Mouse (Mus musculus) stomach, postnatal 0 days (tissue): ENCODE measurements at regions not wholly inside any gene's neighbourhood (a gene's known extent, or its start where the extent isn't known, plus 50 kb on each side); places are given as distances from the start of the nearest gene placed in this dataset.

Source experiments
- ATAC-seq: fragments of 200-750 bp; cut with Nextera tagmentation; 2 replicates; pipeline ENCODE4 v1.8.0; 2017; ENCODE audit not compliant: low FRiP score, low TSS enrichment
- DNase-seq: peaks from one replicate; pipeline ENCODE4 v3.0.0-alpha.2; 2016; ENCODE audit warnings: low spot score
- H3K27ac ChIP-seq: fragments of 300-500 bp; sonication (generic); replicated peaks from 2 replicates; pipeline ENCODE4 v1.5.1; 2014; ENCODE audit warnings: mild to moderate bottlenecking, control low read depth
- H3K27me3 ChIP-seq: fragments of 300-500 bp; sonication (generic); 2 replicates; pipeline ENCODE4 v1.6.1; 2014; ENCODE audit warnings: low read length; ENCODE audit not compliant: control insufficient read depth, insufficient read depth
- H3K36me3 ChIP-seq: fragments of 300-500 bp; sonication (generic); 2 replicates; pipeline ENCODE4 v1.6.1; 2014; ENCODE audit warnings: low read length, mixed read lengths; ENCODE audit not compliant: control insufficient read depth, insufficient read depth
- H3K4me1 ChIP-seq: fragments of 300-500 bp; sonication (generic); replicated peaks from 2 replicates; pipeline ENCODE4 v1.6.1; 2014; ENCODE audit warnings: antibody characterized with exemption; ENCODE audit not compliant: control insufficient read depth, insufficient read depth
- H3K4me2 ChIP-seq: fragments of 300-500 bp; sonication (generic); replicated peaks from 2 replicates; pipeline ENCODE4 v1.6.1; 2014; ENCODE audit warnings: low read depth, mild to moderate bottlenecking, control low read depth, moderate library complexity
- H3K4me3 ChIP-seq: fragments of 300-500 bp; sonication (generic); 2 replicates; pipeline ENCODE4 v1.5.1; 2014; ENCODE audit warnings: low read depth, low read length, control low read depth
- H3K9ac ChIP-seq: fragments of 300-500 bp; sonication (generic); 2 replicates; pipeline ENCODE4 v1.6.1; 2014; ENCODE audit warnings: mild to moderate bottlenecking, low read length, control low read depth, mixed read lengths
- H3K9me3 ChIP-seq: fragments of 300-500 bp; sonication (generic); 2 replicates; pipeline ENCODE4 v1.6.1; 2016; ENCODE audit warnings: low read length; ENCODE audit not compliant: control insufficient read depth
- CTCF ChIP-seq: IDR thresholded peaks from 2 replicates; pipeline ENCODE4 v1.5.1; 2016; ENCODE audit warnings: antibody characterized with exemption, low read depth, mild to moderate bottlenecking, moderate library complexity
- EP300 ChIP-seq: optimal IDR thresholded peaks from 2 replicates; pipeline ENCODE3; 2016; ENCODE audit warnings: antibody characterized with exemption
- WGBS: fragments of 180-500 bp; shearing (Covaris S2); extraction: QIAGEN DNeasy Blood & Tissue Kit; methylation state at CpG from one replicate; pipeline ENCODE4 v1.1.7; 2014; 5-methylcytosine and 5-hydroxymethylcytosine counted together

- Histone ChIP-seq H3K4me1 (no peaks in the 10 kb centered on the region), H3K9me3 (no peaks in the 10 kb centered on the region), H3K4me2 (no peak overlapping the region), H3K36me3 (no peaks in the 10 kb centered on the region), H3K27me3 (no peaks in the 10 kb centered on the region), H3K9ac (no peak overlapping the region), H3K27ac (no peak overlapping the region), H3K4me3 (no peak overlapping the region)
- ATAC-seq (no peak), DNase-seq (no peak)
- no peak for TF ChIP-seq EP300
- TF ChIP-seq CTCF, result no peak
- WGBS, result 86% methylated on average over 1 of the region's 1 CpGs
Observed at GRCm38 (mm10) chr16:46623246-46623645, 124.9 kb upstream of the Nectin3 start.

GRCm38 (mm10) chr16:46619871-46620270 lies 121.5 kb upstream of the Nectin3 start:
- Histone ChIP-seq H3K4me2 (no peak overlapping the region), H3K9me3 (no peaks in the 10 kb centered on the region), H3K4me3 (no peak overlapping the region), H3K27me3 (no peaks in the 10 kb centered on the region), H3K27ac (no peak overlapping the region), H3K36me3 (no peaks in the 10 kb centered on the region), H3K9ac (no peak overlapping the region), H3K4me1 (no peaks in the 10 kb centered on the region)
- TF ChIP-seq EP300 (no peak), CTCF (no peak)
- no peak for DNase-seq
- 83% methylated on average over 2 of the region's 2 CpGs for WGBS
- no peak for ATAC-seq

- Histone ChIP-seq H3K4me1 (no peaks in the 10 kb centered on the region), H3K27ac (no peak overlapping the region), H3K9me3 (no peaks in the 10 kb centered on the region), H3K36me3 (no peaks in the 10 kb centered on the region), H3K27me3 (no peaks in the 10 kb centered on the region), H3K9ac (no peak overlapping the region), H3K4me3 (no peak overlapping the region), H3K4me2 (no peak overlapping the region)
- DNase-seq, result no peak
- no peak for TF ChIP-seq CTCF
- no peak for ATAC-seq
- 44% methylated on average over 13 of the region's 13 CpGs for WGBS
Observed at GRCm38 (mm10) chr16:46617544-46618335, 119.4 kb upstream of the Nectin3 start.

GRCm38 (mm10) chr16:46616606-46617005 lies 118.3 kb upstream of the Nectin3 start:
- H3K9ac ChIP-seq, result no peak overlapping the region
- H3K4me1 ChIP-seq, result no peaks in the 10 kb centered on the region
- H3K4me2 ChIP-seq, result no peak overlapping the region
- no peaks in the 10 kb centered on the region for H3K27me3 ChIP-seq
- no peak overlapping the region for H3K27ac ChIP-seq
- no peaks in the 10 kb centered on the region for H3K9me3 ChIP-seq
- H3K36me3 ChIP-seq, result no peaks in the 10 kb centered on the region
- TF ChIP-seq EP300 (no peak), CTCF (no peak)
- ATAC-seq (no peak), DNase-seq (no peak)
- no peak overlapping the region for H3K4me3 ChIP-seq

- Histone ChIP-seq H3K4me1 (no peaks in the 10 kb centered on the region), H3K4me2 (no peak overlapping the region), H3K27ac (no peak overlapping the region), H3K36me3 (no peaks in the 10 kb centered on the region), H3K27me3 (no peaks in the 10 kb centered on the region), H3K9me3 (no peaks in the 10 kb centered on the region), H3K9ac (no peak overlapping the region), H3K4me3 (no peak overlapping the region)
- WGBS, result 68% methylated on average over 5 of the region's 5 CpGs
- no peak for ATAC-seq
- no peak for DNase-seq
- no peak for TF ChIP-seq EP300
- no peak for TF ChIP-seq CTCF
Observed at GRCm38 (mm10) chr16:46613062-46613818, 114.9 kb upstream of the Nectin3 start.

GRCm38 (mm10) chr16:46605879-46606203 lies 107.5 kb upstream of the Nectin3 start:
- no peaks in the 10 kb centered on the region for H3K36me3 ChIP-seq
- H3K4me2 ChIP-seq, result no peak overlapping the region
- H3K4me3 ChIP-seq, result no peak overlapping the region
- H3K27me3 ChIP-seq, result no peaks in the 10 kb centered on the region
- TF ChIP-seq EP300 (no peak), CTCF (no peak)
- DNase-seq (no peak), ATAC-seq (no peak)
- H3K4me1 ChIP-seq, result no peaks in the 10 kb centered on the region
- no peaks in the 10 kb centered on the region for H3K9me3 ChIP-seq
- H3K9ac ChIP-seq, result no peak overlapping the region
- no peak overlapping the region for H3K27ac ChIP-seq
